8 mouse cellular contexts compared by ENCODE assay signal in genomic region chr9:21238004-21238732, GRCm38 (mm10). TPM values are rescaled to one million over a fixed set of nuclear protein-coding genes. Genes with fewer than 3 reads are reported as not detected.
A peak's percentile ranks its signal among the peaks of the same experiment; 100 is the strongest.
DNase-seq lines count a peak whose midpoint lies in the region; ATAC-seq and TF ChIP-seq lines count a peak whose summit lies in the region.

No protein-coding gene starts in this region.

- peak; percentile 9 for ATAC-seq in lung, embryonic 15.5 days (ENCODE audit: borderline replicate concordance, extremely low read depth, low FRiP score, low TSS enrichment)
- peak; percentile 21; the same call in 1 of the 2 replicates for ATAC-seq in heart, embryonic 15.5 days (replicated peaks; ENCODE audit: insufficient number of reproducible peaks, insufficient read depth, low FRiP score, low read depth)
- ATAC-seq in limb, embryonic 11.5 days (ENCODE audit: insufficient number of reproducible peaks, low FRiP score, low TSS enrichment, low read depth) = 0 out of 2 replicates have a peak, but pooled peaks have one; percentile 3
- peak; percentile 13 for ATAC-seq in neural tube, embryonic 14.5 days (ENCODE audit: low read depth)

- peak overlapping the region; percentile 94 for H3K9ac ChIP-seq in lung, embryonic 15.5 days
- H3K9ac ChIP-seq in heart, embryonic 15.5 days = peak overlapping the region; percentile 100
- H3K9ac ChIP-seq in limb, embryonic 11.5 days (ENCODE audit: low read length) = peak overlapping the region; percentile 97
- H3K9ac ChIP-seq in neural tube, embryonic 14.5 days (replicated peaks; ENCODE audit: low read depth, low read length) = peak overlapping the region; percentile 94

- DNase-seq in lung, postnatal 14 days = no peak
- DNase-seq in limb, embryonic 11.5 days (ENCODE audit: low spot score) = peak; percentile 61
- no peak for DNase-seq in layer of hippocampus, adult 11-12 months (ENCODE audit: low spot score)
- no peak for DNase-seq in ovary, adult 18-20 months (ENCODE audit: low spot score)

- peak overlapping the region; percentile 86 for H3K27ac ChIP-seq in lung, embryonic 15.5 days
- H3K27ac ChIP-seq in cortical plate, adult 2 months (ENCODE audit: insufficient read depth, low read length) = peak overlapping the region; percentile 98
- peak overlapping the region; percentile 98 for H3K27ac ChIP-seq in heart, embryonic 15.5 days
- H3K27ac ChIP-seq in limb, embryonic 11.5 days (replicated peaks; ENCODE audit: low read depth, low read length) = peak overlapping the region; percentile 84
- H3K27ac ChIP-seq in neural tube, embryonic 14.5 days (ENCODE audit: low read depth, low read length) = peak overlapping the region; percentile 91

- H3K4me1 ChIP-seq in lung, embryonic 15.5 days = peaks cover 18% of the 10 kb centered on the region
- peaks cover 4% of the 10 kb centered on the region for H3K4me1 ChIP-seq in cortical plate, adult 2 months (ENCODE audit: control insufficient read depth, insufficient read depth, low read length)
- peaks cover 22% of the 10 kb centered on the region for H3K4me1 ChIP-seq in heart, embryonic 15.5 days (replicated peaks)
- peaks cover 10% of the 10 kb centered on the region for H3K4me1 ChIP-seq in limb, embryonic 11.5 days (ENCODE audit: control insufficient read depth, insufficient read depth, low read length)
- H3K4me1 ChIP-seq in neural tube, embryonic 14.5 days (ENCODE audit: control insufficient read depth, insufficient read depth, low read length) = peaks cover 13% of the 10 kb centered on the region

- H3K4me2 ChIP-seq in lung, embryonic 15.5 days = peak overlapping the region; percentile 60
- H3K4me2 ChIP-seq in heart, embryonic 15.5 days = peak overlapping the region; percentile 83
- H3K4me2 ChIP-seq in limb, embryonic 11.5 days (ENCODE audit: low read depth, severe bottlenecking) = peak overlapping the region; percentile 75
- H3K4me2 ChIP-seq in neural tube, embryonic 14.5 days (ENCODE audit: low read depth, low read length) = peak overlapping the region; percentile 85

- peak overlapping the region; percentile 78 for H3K4me3 ChIP-seq in lung, embryonic 15.5 days
- peak overlapping the region; percentile 92 for H3K4me3 ChIP-seq in cortical plate, adult 2 months (ENCODE audit: insufficient read depth, low read length)
- peak overlapping the region; percentile 97 for H3K4me3 ChIP-seq in heart, embryonic 15.5 days
- peak overlapping the region; percentile 92 for H3K4me3 ChIP-seq in limb, embryonic 11.5 days (ENCODE audit: low read depth, low read length)
- H3K4me3 ChIP-seq in neural tube, embryonic 14.5 days (ENCODE audit: low read depth, low read length) = peak overlapping the region; percentile 90

- peaks cover 24% of the 10 kb centered on the region for H3K36me3 ChIP-seq in lung, embryonic 15.5 days
- peaks cover 28% of the 10 kb centered on the region for H3K36me3 ChIP-seq in heart, embryonic 15.5 days
- H3K36me3 ChIP-seq in limb, embryonic 11.5 days (ENCODE audit: control insufficient read depth, insufficient read depth, low read length) = peaks cover 4% of the 10 kb centered on the region; the same call in 1 of the 2 replicates
- peaks cover 13% of the 10 kb centered on the region for H3K36me3 ChIP-seq in neural tube, embryonic 14.5 days (ENCODE audit: control insufficient read depth, insufficient read depth, low read length)

- TF ChIP-seq CTCF in cortical plate, adult 2 months (IDR thresholded peaks at IDR 0.05; ENCODE audit: extremely low read depth, insufficient read depth, low read length) = no peak

- WGBS in lung, embryonic 15.5 days = under 1% methylated on average over 31 of the region's 31 CpGs
- under 1% methylated on average over 31 of the region's 31 CpGs for WGBS in heart, embryonic 15.5 days
- 1% methylated on average over 31 of the region's 31 CpGs for WGBS in limb, embryonic 11.5 days
- WGBS in neural tube, embryonic 14.5 days = under 1% methylated on average over 30 of the region's 31 CpGs

- no peak for TF ChIP-seq POLR2A in cortical plate, adult 2 months (IDR thresholded peaks at IDR 0.05; ENCODE audit: extremely low read depth, insufficient read depth, low read length)

- peaks cover 18% of the 10 kb centered on the region for H3K27me3 ChIP-seq in lung, embryonic 15.5 days
- H3K27me3 ChIP-seq in heart, embryonic 15.5 days = peaks cover 8% of the 10 kb centered on the region
- H3K27me3 ChIP-seq in limb, embryonic 11.5 days (ENCODE audit: control insufficient read depth, insufficient read depth, low read length) = peaks cover 9% of the 10 kb centered on the region
- H3K27me3 ChIP-seq in neural tube, embryonic 14.5 days (ENCODE audit: control insufficient read depth, insufficient read depth, low read length) = peaks cover 2% of the 10 kb centered on the region; the same call in 1 of the 2 replicates

- no peaks in the 10 kb centered on the region for H3K9me3 ChIP-seq in lung, embryonic 15.5 days
- no peaks in the 10 kb centered on the region for H3K9me3 ChIP-seq in heart, embryonic 15.5 days (replicated peaks)
- H3K9me3 ChIP-seq in limb, embryonic 11.5 days (ENCODE audit: control insufficient read depth, low read length) = no peaks in the 10 kb centered on the region
- no peaks in the 10 kb centered on the region for H3K9me3 ChIP-seq in neural tube, embryonic 14.5 days (ENCODE audit: control insufficient read depth, low read length)

RNA-seq across cellular contexts. Expression of gene Keap1, which starts 1.0 kb away (rescaled TPM):
- 65.5 and 68.3 TPM in 2 replicates for polyA plus RNA-seq in lung, embryonic 15.5 days (2015; fragmentation: Nextera tagmentation; extraction: Ambion mirVana)
- 62.3 and 65.9 TPM in 2 replicates for polyA plus RNA-seq in cortical plate, adult 2 months (2012; rRNA removed)
- 43.4 and 56.9 TPM in 2 replicates for polyA plus RNA-seq in heart, embryonic 15.5 days (2015; fragmentation: Nextera tagmentation; extraction: Ambion mirVana)
- polyA plus RNA-seq in limb, embryonic 11.5 days (2014; fragmentation: Nextera tagmentation; extraction: Ambion mirVana) = 31.1 and 35.2 TPM in 2 replicates
- polyA plus RNA-seq in neural tube, embryonic 14.5 days (2014; fragmentation: Nextera tagmentation; extraction: Ambion mirVana) = 34.2 and 43.6 TPM in 2 replicates

RNA-seq across cellular contexts. Expression of gene S1pr5, which starts 10.1 kb away (rescaled TPM):
- 0.10 and 0.15 TPM in 2 replicates for polyA plus RNA-seq in lung, embryonic 15.5 days (2015; fragmentation: Nextera tagmentation; extraction: Ambion mirVana)
- polyA plus RNA-seq in cortical plate, adult 2 months (2012; rRNA removed) = 20.8 and 24.3 TPM in 2 replicates
- polyA plus RNA-seq in heart, embryonic 15.5 days (2015; fragmentation: Nextera tagmentation; extraction: Ambion mirVana) = 0.05 and 0.11 TPM in 2 replicates
- 0.38 and 0.39 TPM in 2 replicates for polyA plus RNA-seq in limb, embryonic 11.5 days (2014; fragmentation: Nextera tagmentation; extraction: Ambion mirVana)
- 4.2 and 5.0 TPM in 2 replicates for polyA plus RNA-seq in neural tube, embryonic 14.5 days (2014; fragmentation: Nextera tagmentation; extraction: Ambion mirVana)

RNA-seq across cellular contexts. Expression of gene Atg4d, which starts 26.9 kb away (rescaled TPM):
- polyA plus RNA-seq in lung, embryonic 15.5 days (2015; fragmentation: Nextera tagmentation; extraction: Ambion mirVana) = 38.4 and 42.8 TPM in 2 replicates
- polyA plus RNA-seq in cortical plate, adult 2 months (2012; rRNA removed) = 40.3 and 42.7 TPM in 2 replicates
- polyA plus RNA-seq in heart, embryonic 15.5 days (2015; fragmentation: Nextera tagmentation; extraction: Ambion mirVana) = 48.5 and 50.9 TPM in 2 replicates
- 29.5 and 31.9 TPM in 2 replicates for polyA plus RNA-seq in limb, embryonic 11.5 days (2014; fragmentation: Nextera tagmentation; extraction: Ambion mirVana)
- 50.4 and 50.5 TPM in 2 replicates for polyA plus RNA-seq in neural tube, embryonic 14.5 days (2014; fragmentation: Nextera tagmentation; extraction: Ambion mirVana)

RNA-seq across cellular contexts. Expression of gene Kri1, which starts 49.6 kb away (rescaled TPM):
- 12.1 and 14.0 TPM in 2 replicates for polyA plus RNA-seq in lung, embryonic 15.5 days (2015; fragmentation: Nextera tagmentation; extraction: Ambion mirVana)
- polyA plus RNA-seq in cortical plate, adult 2 months (2012; rRNA removed) = 42.6 and 47.2 TPM in 2 replicates
- polyA plus RNA-seq in heart, embryonic 15.5 days (2015; fragmentation: Nextera tagmentation; extraction: Ambion mirVana) = 10.4 and 12.5 TPM in 2 replicates
- 14.1 and 16.2 TPM in 2 replicates for polyA plus RNA-seq in limb, embryonic 11.5 days (2014; fragmentation: Nextera tagmentation; extraction: Ambion mirVana)
- 14.2 and 16.4 TPM in 2 replicates for polyA plus RNA-seq in neural tube, embryonic 14.5 days (2014; fragmentation: Nextera tagmentation; extraction: Ambion mirVana)

RNA-seq across cellular contexts. Expression of gene Cdkn2d, which starts 53.0 kb away (rescaled TPM):
- 50.9 and 52.3 TPM in 2 replicates for polyA plus RNA-seq in lung, embryonic 15.5 days (2015; fragmentation: Nextera tagmentation; extraction: Ambion mirVana)
- polyA plus RNA-seq in cortical plate, adult 2 months (2012; rRNA removed) = 74.1 and 76.9 TPM in 2 replicates
- 88.6 and 96.4 TPM in 2 replicates for polyA plus RNA-seq in heart, embryonic 15.5 days (2015; fragmentation: Nextera tagmentation; extraction: Ambion mirVana)
- polyA plus RNA-seq in limb, embryonic 11.5 days (2014; fragmentation: Nextera tagmentation; extraction: Ambion mirVana) = 40.6 and 42.7 TPM in 2 replicates
- 113 and 125 TPM in 2 replicates for polyA plus RNA-seq in neural tube, embryonic 14.5 days (2014; fragmentation: Nextera tagmentation; extraction: Ambion mirVana)
